Mouse (Mus musculus) midbrain, embryonic 13.5 days (tissue): ENCODE measurements around the gene Dennd1a. TPM values are rescaled to one million over a fixed set of nuclear protein-coding genes. Genes with fewer than 3 reads are reported as not detected.

ENCODE experiments used
- ATAC-seq: fragments of 200-750 bp; cut with Nextera tagmentation; 2 replicates; pipeline ENCODE4 v1.8.0; 2017; ENCODE audit warnings: mild to moderate bottlenecking, moderate TSS enrichment, moderate library complexity
- H3K27ac ChIP-seq: fragments of 300-500 bp; sonication (generic); 2 replicates; pipeline ENCODE4 v1.5.1; 2015; ENCODE audit warnings: inconsistent platforms, mild to moderate bottlenecking, moderate library complexity
- H3K27me3 ChIP-seq: fragments of 300-500 bp; sonication (generic); 2 replicates; pipeline ENCODE4 v1.6.1; 2015; ENCODE audit warnings: mild to moderate bottlenecking, inconsistent platforms
- H3K36me3 ChIP-seq: fragments of 300-500 bp; sonication (generic); 2 replicates; pipeline ENCODE4 v1.6.1; 2015; ENCODE audit warnings: mild to moderate bottlenecking, inconsistent platforms
- H3K4me1 ChIP-seq: fragments of 300-500 bp; sonication (generic); replicated peaks from 2 replicates; pipeline ENCODE4 v1.6.1; 2015; ENCODE audit warnings: inconsistent platforms
- H3K4me2 ChIP-seq: fragments of 300-500 bp; sonication (generic); replicated peaks from 2 replicates; pipeline ENCODE4 v1.6.1; 2015; ENCODE audit warnings: moderate library complexity, mild to moderate bottlenecking, inconsistent platforms
- H3K4me3 ChIP-seq: fragments of 300-500 bp; sonication (generic); replicated peaks from 2 replicates; pipeline ENCODE4 v1.5.1; 2015; ENCODE audit warnings: mild to moderate bottlenecking, inconsistent platforms
- H3K9ac ChIP-seq: fragments of 300-500 bp; sonication (generic); replicated peaks from 2 replicates; pipeline ENCODE4 v1.6.1; 2015; ENCODE audit warnings: mild to moderate bottlenecking, inconsistent platforms
- H3K9me3 ChIP-seq: fragments of 300-500 bp; sonication (generic); 2 replicates; pipeline ENCODE4 v1.6.1; 2016; ENCODE audit warnings: mild to moderate bottlenecking, inconsistent platforms
- WGBS: fragments of 180-500 bp; shearing (Covaris S2); methylation state at CpG from one replicate; pipeline ENCODE4 v1.1.7; 2015; 5-methylcytosine and 5-hydroxymethylcytosine counted together
- polyA plus RNA-seq: library from polyadenylated mRNA; unstranded; fragments of >200 nt; fragmentation: Nextera tagmentation; extraction: Ambion mirVana; gene quantifications from 2 replicates; pipeline ENCODE4 v1.2.1, GENCODE M21; 2015

The Dennd1a gene
- polyA plus RNA-seq, 1 experiment from 2014 or later, result 19.5 TPM

GRCm38 (mm10) chr2:38221461-38221860, 65.7 kb downstream of the Dennd1a start:
- peaks cover 96% of the 10 kb centered on the region for H3K27me3 ChIP-seq
- H3K4me3 ChIP-seq, result no peak overlapping the region
- H3K4me1 ChIP-seq, result peaks cover 23% of the 10 kb centered on the region
- H3K4me2 ChIP-seq, result no peak overlapping the region
- no peak overlapping the region for H3K9ac ChIP-seq
- no peaks in the 10 kb centered on the region for H3K36me3 ChIP-seq
- ATAC-seq, result no peak
- no peak overlapping the region for H3K27ac ChIP-seq
- no peaks in the 10 kb centered on the region for H3K9me3 ChIP-seq

GRCm38 (mm10) chr2:38220687-38221435, 66.3 kb downstream of the Dennd1a start:
- no peak overlapping the region for H3K27ac ChIP-seq
- no peak overlapping the region for H3K9ac ChIP-seq
- peaks cover 93% of the 10 kb centered on the region for H3K27me3 ChIP-seq
- H3K36me3 ChIP-seq, result no peaks in the 10 kb centered on the region
- H3K4me3 ChIP-seq, result no peak overlapping the region
- H3K4me2 ChIP-seq, result no peak overlapping the region
- WGBS, result 6% methylated on average over 4 of the region's 4 CpGs
- H3K4me1 ChIP-seq, result peaks cover 23% of the 10 kb centered on the region
- H3K9me3 ChIP-seq, result no peaks in the 10 kb centered on the region
- ATAC-seq, result 0 out of 2 replicates have a peak, but pooled peaks have one; percentile 63

GRCm38 (mm10) chr2:38219666-38220065, 67.5 kb downstream of the Dennd1a start:
- 88% methylated on average over 2 of the region's 2 CpGs for WGBS
- Histone ChIP-seq H3K4me3 (no peak overlapping the region), H3K4me1 (peaks cover 20% of the 10 kb centered on the region), H3K27ac (no peak overlapping the region), H3K9me3 (no peaks in the 10 kb centered on the region), H3K9ac (no peak overlapping the region), H3K4me2 (no peak overlapping the region), H3K27me3 (peaks cover 81% of the 10 kb centered on the region), H3K36me3 (no peaks in the 10 kb centered on the region)
- no peak for ATAC-seq

GRCm38 (mm10) chr2:38213041-38213440, 74.1 kb downstream of the Dennd1a start:
- Histone ChIP-seq H3K4me3 (no peak overlapping the region), H3K36me3 (no peaks in the 10 kb centered on the region), H3K27ac (no peak overlapping the region), H3K9me3 (peaks cover 3% of the 10 kb centered on the region; the same call in 1 of the 2 replicates), H3K27me3 (peaks cover 65% of the 10 kb centered on the region), H3K4me2 (no peak overlapping the region), H3K9ac (no peak overlapping the region), H3K4me1 (no peaks in the 10 kb centered on the region)
- no peak for ATAC-seq
- 76% methylated on average over 1 of the region's 1 CpGs for WGBS

GRCm38 (mm10) chr2:38211426-38211825, 75.8 kb downstream of the Dennd1a start:
- no peak for ATAC-seq
- no peaks in the 10 kb centered on the region for H3K36me3 ChIP-seq
- H3K4me2 ChIP-seq, result no peak overlapping the region
- WGBS, result 97% methylated on average over 2 of the region's 2 CpGs
- H3K9ac ChIP-seq, result no peak overlapping the region
- H3K27ac ChIP-seq, result no peak overlapping the region
- H3K9me3 ChIP-seq, result peaks cover 3% of the 10 kb centered on the region; the same call in 1 of the 2 replicates
- peaks cover 57% of the 10 kb centered on the region for H3K27me3 ChIP-seq
- no peaks in the 10 kb centered on the region for H3K4me1 ChIP-seq
- H3K4me3 ChIP-seq, result no peak overlapping the region

- H3K36me3 ChIP-seq, result no peaks in the 10 kb centered on the region
- H3K27me3 ChIP-seq, result peaks cover 58% of the 10 kb centered on the region
- no peak overlapping the region for H3K4me3 ChIP-seq
- no peak for ATAC-seq
- no peaks in the 10 kb centered on the region for H3K4me1 ChIP-seq
- WGBS, result 90% methylated on average over 1 of the region's 1 CpGs
- no peak overlapping the region for H3K9ac ChIP-seq
- H3K4me2 ChIP-seq, result no peak overlapping the region
- H3K27ac ChIP-seq, result no peak overlapping the region
- peaks cover 3% of the 10 kb centered on the region; the same call in 1 of the 2 replicates for H3K9me3 ChIP-seq
These were observed 79.4 kb downstream of the Dennd1a start for GRCm38 (mm10) chr2:38207752-38208151.

GRCm38 (mm10) chr2:38205281-38205680, 81.9 kb downstream of the Dennd1a start:
- peaks cover 3% of the 10 kb centered on the region; the same call in 1 of the 2 replicates for H3K9me3 ChIP-seq
- H3K27me3 ChIP-seq, result peaks cover 41% of the 10 kb centered on the region
- H3K27ac ChIP-seq, result no peak overlapping the region
- no peak overlapping the region for H3K9ac ChIP-seq
- H3K4me1 ChIP-seq, result no peaks in the 10 kb centered on the region
- WGBS, result 69% methylated on average over 5 of the region's 5 CpGs
- no peak overlapping the region for H3K4me2 ChIP-seq
- H3K36me3 ChIP-seq, result no peaks in the 10 kb centered on the region
- no peak overlapping the region for H3K4me3 ChIP-seq
- ATAC-seq, result no peak

GRCm38 (mm10) chr2:38204696-38205095, 82.5 kb downstream of the Dennd1a start:
- H3K9ac ChIP-seq, result no peak overlapping the region
- H3K27ac ChIP-seq, result no peak overlapping the region
- no peak overlapping the region for H3K4me3 ChIP-seq
- no peaks in the 10 kb centered on the region for H3K4me1 ChIP-seq
- peaks cover 36% of the 10 kb centered on the region for H3K27me3 ChIP-seq
- H3K4me2 ChIP-seq, result no peak overlapping the region
- peaks cover 3% of the 10 kb centered on the region; the same call in 1 of the 2 replicates for H3K9me3 ChIP-seq
- H3K36me3 ChIP-seq, result no peaks in the 10 kb centered on the region
- WGBS, result 72% methylated on average over 2 of the region's 2 CpGs
- ATAC-seq, result no peak

- Histone ChIP-seq H3K4me2 (no peak overlapping the region), H3K27me3 (peaks cover 16% of the 10 kb centered on the region), H3K4me3 (no peak overlapping the region), H3K27ac (no peak overlapping the region), H3K36me3 (no peaks in the 10 kb centered on the region), H3K4me1 (peaks cover 11% of the 10 kb centered on the region; the same call in 1 of the 2 replicates), H3K9me3 (no peaks in the 10 kb centered on the region), H3K9ac (no peak overlapping the region)
- no peak for ATAC-seq
- 78% methylated on average over 1 of the region's 1 CpGs for WGBS
These were observed 89.1 kb downstream of the Dennd1a start for GRCm38 (mm10) chr2:38198072-38198471.

GRCm38 (mm10) chr2:38196199-38197060, 90.8 kb downstream of the Dennd1a start:
- Histone ChIP-seq H3K4me2 (peak overlapping the region; percentile 19; the same call in 1 of the 2 replicates), H3K36me3 (no peaks in the 10 kb centered on the region), H3K9me3 (no peaks in the 10 kb centered on the region), H3K4me3 (no peak overlapping the region), H3K4me1 (peaks cover 11% of the 10 kb centered on the region; the same call in 1 of the 2 replicates), H3K27me3 (peaks cover 12% of the 10 kb centered on the region), H3K27ac (no peak overlapping the region; the same call in 1 of the 2 replicates), H3K9ac (no peak overlapping the region)
- whole genome bisulfite sequencing, result 53% methylated on average over 9 of the region's 9 CpGs
- ATAC-seq, result no peak

GRCm38 (mm10) chr2:38192007-38192406, 95.2 kb downstream of the Dennd1a start:
- no peak overlapping the region for H3K9ac ChIP-seq
- H3K4me3 ChIP-seq, result no peak overlapping the region
- no peaks in the 10 kb centered on the region for H3K36me3 ChIP-seq
- H3K4me1 ChIP-seq, result peaks cover 9% of the 10 kb centered on the region; the same call in 1 of the 2 replicates
- peaks cover 13% of the 10 kb centered on the region for H3K27me3 ChIP-seq
- no peak for ATAC-seq
- no peaks in the 10 kb centered on the region for H3K9me3 ChIP-seq
- no peak overlapping the region for H3K27ac ChIP-seq
- WGBS, result 98% methylated on average over 1 of the region's 1 CpGs
- no peak overlapping the region for H3K4me2 ChIP-seq

GRCm38 (mm10) chr2:38191601-38192000, 95.6 kb downstream of the Dennd1a start:
- Histone ChIP-seq H3K4me2 (no peak overlapping the region), H3K4me1 (peaks cover 5% of the 10 kb centered on the region; the same call in 1 of the 2 replicates), H3K27ac (no peak overlapping the region), H3K4me3 (no peak overlapping the region), H3K27me3 (peaks cover 13% of the 10 kb centered on the region), H3K9ac (no peak overlapping the region), H3K36me3 (no peaks in the 10 kb centered on the region), H3K9me3 (no peaks in the 10 kb centered on the region)
- ATAC-seq, result no peak
